In the genomic region with DNA sequence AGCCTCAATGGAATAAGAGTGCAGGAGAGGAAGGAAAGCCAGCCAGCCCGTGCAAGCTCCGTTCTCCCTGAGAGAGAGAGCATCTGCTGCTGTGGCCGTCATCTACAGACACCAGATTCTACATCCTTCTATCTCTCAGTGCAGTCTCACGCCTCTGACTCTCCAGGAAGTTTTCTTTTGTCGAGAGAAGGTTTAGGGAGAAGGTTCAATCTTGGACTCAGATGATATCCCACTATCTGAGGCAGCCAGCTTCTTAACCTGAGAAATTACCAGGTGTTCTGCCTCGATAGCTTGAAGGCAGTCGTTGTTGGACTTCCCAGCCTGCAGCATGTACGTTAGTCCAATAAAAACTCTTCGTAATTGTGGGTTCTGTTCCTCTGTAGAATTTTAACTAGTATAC, we compare ENCODE assay signal across 15 mouse cellular contexts.
"Had no signal": no experiment of that assay in that cellular context is flagged by ENCODE, and none has a peak within 500 bp of the region (broad histone marks: within the 10 kb centered on the region; RNA-seq: fewer than 3 reads in every experiment).

No protein-coding gene starts in this region.

- H3K4me3 ChIP-seq: layer of hippocampus, adult 2 months; limb, embryonic 10.5 days; limb, embryonic 13.5 days; liver, embryonic 13.5 days; midbrain, embryonic 12.5 days had no signal

- H3K36me3 ChIP-seq: limb, embryonic 10.5 days; limb, embryonic 13.5 days; liver, embryonic 13.5 days; midbrain, embryonic 12.5 days had no signal

- DNase-seq: kidney, postnatal 25 days; layer of hippocampus, adult 9-11 months; liver; liver, embryonic 13.5 days; lung, embryonic 14.5 days; right cerebral cortex, postnatal 4 days; thymus, postnatal 25 days had no signal

- H3K9ac ChIP-seq: limb, embryonic 13.5 days; liver, embryonic 13.5 days; lung, embryonic 14.5 days; midbrain, embryonic 12.5 days had no signal

- H3K27me3 ChIP-seq: limb, embryonic 13.5 days; liver, embryonic 13.5 days; midbrain, embryonic 12.5 days had no signal

- ATAC-seq: lung, postnatal 0 days; midbrain, embryonic 16.5 days had no signal

- H3K4me2 ChIP-seq: limb, embryonic 13.5 days; liver, embryonic 13.5 days; lung, embryonic 14.5 days; midbrain, embryonic 12.5 days had no signal

- H3K27ac ChIP-seq: kidney, postnatal 0 days; layer of hippocampus, adult 2 months; limb, embryonic 10.5 days; limb, embryonic 13.5 days; liver, embryonic 13.5 days; macrophage; midbrain, embryonic 12.5 days had no signal

- H3K4me1 ChIP-seq: liver, embryonic 13.5 days; midbrain, embryonic 12.5 days had no signal

- H3K9me3 ChIP-seq: limb, embryonic 10.5 days; limb, embryonic 13.5 days; liver, embryonic 13.5 days; midbrain, embryonic 12.5 days had no signal
